Mouse (Mus musculus) urinary bladder, adult 2 months (tissue): Measurements from ENCODE around the gene Wfdc18. TPM values are rescaled to one million over a fixed set of nuclear protein-coding genes. Genes with fewer than 3 reads are reported as not detected.

Experiments
- DNase-seq: peaks from one replicate; pipeline ENCODE4 v3.0.0; 2022; ENCODE audit warnings: low spot score
- polyA plus RNA-seq: library from polyadenylated mRNA; depleted of rRNA; stranded (reverse); fragments of >200 nt; gene quantifications from 2 replicates; pipeline ENCODE4 v1.2.3, GENCODE M21; 2012; rRNA removed

Wfdc18 gene
- polyA plus RNA-seq, 1 experiment, result 0.15 TPM

GRCm38 (mm10) chr11:83742731-83743355 lies 34.0 kb downstream of the Wfdc18 start:
- no peak for DNase-seq

- no peak for DNase-seq
Observed at GRCm38 (mm10) chr11:83743525-83743924, 34.7 kb downstream of the Wfdc18 start.

- DNase-seq, result no peak
Observed at GRCm38 (mm10) chr11:83746152-83746551, 37.3 kb downstream of the Wfdc18 start.

- DNase-seq, result no peak
Observed at GRCm38 (mm10) chr11:83746681-83747080, 37.9 kb downstream of the Wfdc18 start, which contains the start of gene Wfdc21. Wfdc21 (plus strand) TSS chr11:83746940.

GRCm38 (mm10) chr11:83747376-83748265 lies 38.8 kb downstream of the Wfdc18 start:
- no peak for DNase-seq

DNA sequence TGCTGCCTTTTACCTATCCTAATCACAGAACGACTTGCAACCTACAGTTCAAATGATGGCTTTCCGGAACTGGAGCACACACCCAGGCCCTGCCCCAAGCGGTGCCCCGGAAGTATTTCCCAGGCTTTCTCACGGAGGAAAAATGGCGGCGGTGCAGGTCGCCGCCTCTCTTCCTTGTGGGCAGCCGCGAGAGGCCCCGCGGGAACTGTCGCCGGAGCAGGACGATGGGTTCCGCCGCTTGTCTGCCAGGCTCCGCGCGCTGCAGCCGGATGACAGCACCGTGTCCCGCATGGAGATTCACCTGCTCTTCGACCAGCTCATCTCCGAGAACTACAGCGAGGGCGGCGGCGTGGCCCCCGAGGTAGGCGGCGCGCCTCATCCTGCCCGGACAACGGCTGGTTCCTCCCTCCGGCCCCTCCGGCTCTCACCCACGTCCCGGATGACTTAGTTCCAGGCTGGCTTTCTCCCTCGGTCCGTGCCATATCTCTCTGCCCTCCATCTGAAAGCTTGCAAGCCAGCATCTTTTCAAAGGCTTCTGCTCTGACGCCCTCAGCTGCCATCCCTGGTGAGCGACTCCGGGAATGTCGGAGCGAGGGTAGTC lies 44.9 kb downstream of the Wfdc18 start, which contains the start of gene Heatr6:
TSS of gene Heatr6 (plus strand) at position 116 of the 601 bp plus-strand sequence.
- DNase-seq, result peak; percentile 74

DNA sequence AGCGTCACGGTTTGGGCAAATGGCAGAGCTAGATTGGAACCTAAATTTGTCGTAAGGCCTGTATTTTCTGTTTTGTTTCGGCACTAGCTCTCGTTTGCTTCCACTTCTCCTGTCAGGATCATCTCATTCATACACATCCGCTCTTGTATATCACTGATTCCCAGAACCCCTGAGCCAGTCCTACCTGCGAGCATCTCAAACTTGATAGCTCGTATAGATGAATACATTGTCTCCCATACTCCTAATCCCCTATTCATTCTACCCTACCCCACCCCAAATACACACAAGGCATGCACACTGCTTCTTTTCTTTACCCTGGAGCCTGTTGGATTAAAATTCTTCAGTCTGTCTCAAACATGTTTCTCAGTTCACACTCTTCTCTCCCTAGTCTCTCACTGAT lies 45.4 kb downstream of the Wfdc18 start:
- no peak for DNase-seq

Other genes starting within 250 kb of the Wfdc18 start
- gene Mmp28, start 245.9 kb upstream of the Wfdc18 start, polyA plus RNA-seq, result 12.7 and 16.8 TPM in 2 replicates
- 39.1 and 55.5 TPM in 2 replicates for gene Taf15, start 235.9 kb upstream of the Wfdc18 start, polyA plus RNA-seq
- 0.03 and 0.11 TPM in 2 replicates for gene Heatr9, start 186.8 kb upstream of the Wfdc18 start, polyA plus RNA-seq
- gene Ccl5, start 178.5 kb upstream of the Wfdc18 start, polyA plus RNA-seq, result 14.9 and 15.6 TPM in 2 replicates
- 19.4 and 19.7 TPM in 2 replicates for gene Ccl9, start 130.4 kb upstream of the Wfdc18 start, polyA plus RNA-seq
- 40.2 and 42.6 TPM in 2 replicates for gene Ccl6, start 115.9 kb upstream of the Wfdc18 start, polyA plus RNA-seq
- not detected in 2 replicates for gene Rpl9-ps1, start 63.4 kb upstream of the Wfdc18 start, polyA plus RNA-seq
- 0.67 and 0.94 TPM in 2 replicates for gene Ccl3, start 59.7 kb upstream of the Wfdc18 start, polyA plus RNA-seq
- 1.2 TPM in 2 replicates for gene Ccl4, start 46.4 kb upstream of the Wfdc18 start, polyA plus RNA-seq
- 31.2 and 38.7 TPM in 2 replicates for gene Wfdc17, start 5.0 kb upstream of the Wfdc18 start, polyA plus RNA-seq
- 1.4 and 1.6 TPM in 2 replicates for gene Wfdc21, start 37.9 kb downstream of the Wfdc18 start, polyA plus RNA-seq
- 12.5 and 13.1 TPM in 2 replicates for gene Heatr6, start 44.7 kb downstream of the Wfdc18 start, polyA plus RNA-seq
- gene Hnf1b, start 141.0 kb downstream of the Wfdc18 start, polyA plus RNA-seq, result 11.7 and 12.5 TPM in 2 replicates
- gene Ddx52, start 233.0 kb downstream of the Wfdc18 start, polyA plus RNA-seq, result 18.5 and 19.5 TPM in 2 replicates